Mouse (Mus musculus): Measurements from ENCODE around the gene Pla2g12a. TPM values are rescaled to one million over a fixed set of nuclear protein-coding genes. Genes with fewer than 3 reads are reported as not detected.

Gene Pla2g12a
- polyA plus RNA-seq, 1 experiment from 2014 or later, result 38.4 TPM

GRCm38 (mm10) chr3:129937848-129938247 is 59.4 kb downstream of the Pla2g12a start:
- WGBS, result 66% methylated on average over 3 of the region's 3 CpGs
- no peak for ATAC-seq

GRCm38 (mm10) chr3:129939058-129939457 is 60.7 kb downstream of the Pla2g12a start:
- Histone ChIP-seq H3K36me3 (ENCODE audit: control insufficient read depth, insufficient read depth, low read length) (no peaks in the 10 kb centered on the region), H3K9ac (ENCODE audit: low read depth, low read length) (no peak overlapping the region), H3K4me2 (ENCODE audit: low read length) (no peak overlapping the region), H3K27me3 (ENCODE audit: control insufficient read depth, insufficient read depth, low read depth, low read length) (no peaks in the 10 kb centered on the region), H3K9me3 (replicated peaks; ENCODE audit: control insufficient read depth, low read length, poor library complexity, severe bottlenecking) (no peaks in the 10 kb centered on the region), H3K4me3 (ENCODE audit: low read depth, low read length) (no peak overlapping the region), H3K27ac (ENCODE audit: low read length) (no peak overlapping the region), H3K4me1 (ENCODE audit: control insufficient read depth, insufficient read depth, low read length) (no peaks in the 10 kb centered on the region)
- WGBS, result 48% methylated on average over 7 of the region's 7 CpGs
- ATAC-seq, result no peak

More at GRCm38 (mm10) chr3:129937848-129938247, 59.4 kb downstream of the Pla2g12a start:
- H3K27me3 ChIP-seq (ENCODE audit: control insufficient read depth, insufficient read depth, low read depth, low read length), result no peaks in the 10 kb centered on the region
- H3K4me1 ChIP-seq (ENCODE audit: control insufficient read depth, insufficient read depth, low read length), result no peaks in the 10 kb centered on the region
- no peak overlapping the region for H3K27ac ChIP-seq (ENCODE audit: low read length)
- H3K9me3 ChIP-seq (replicated peaks; ENCODE audit: control insufficient read depth, low read length, poor library complexity, severe bottlenecking), result no peaks in the 10 kb centered on the region
- H3K4me2 ChIP-seq (ENCODE audit: low read length), result no peak overlapping the region
- H3K9ac ChIP-seq (ENCODE audit: low read depth, low read length), result no peak overlapping the region
- H3K36me3 ChIP-seq (ENCODE audit: control insufficient read depth, insufficient read depth, low read length), result no peaks in the 10 kb centered on the region
- no peak overlapping the region for H3K4me3 ChIP-seq (ENCODE audit: low read depth, low read length)

GRCm38 (mm10) chr3:129940780-129941179 is 62.4 kb downstream of the Pla2g12a start:
- Histone ChIP-seq H3K4me1 (ENCODE audit: control insufficient read depth, insufficient read depth, low read length) (no peaks in the 10 kb centered on the region), H3K27ac (ENCODE audit: low read length) (no peak overlapping the region), H3K9me3 (replicated peaks; ENCODE audit: control insufficient read depth, low read length, poor library complexity, severe bottlenecking) (no peaks in the 10 kb centered on the region), H3K4me2 (ENCODE audit: low read length) (no peak overlapping the region), H3K36me3 (ENCODE audit: control insufficient read depth, insufficient read depth, low read length) (no peaks in the 10 kb centered on the region), H3K4me3 (ENCODE audit: low read depth, low read length) (no peak overlapping the region), H3K9ac (ENCODE audit: low read depth, low read length) (no peak overlapping the region), H3K27me3 (ENCODE audit: control insufficient read depth, insufficient read depth, low read depth, low read length) (no peaks in the 10 kb centered on the region)
- 90% methylated on average over 2 of the region's 2 CpGs for WGBS
- no peak for ATAC-seq

DNA sequence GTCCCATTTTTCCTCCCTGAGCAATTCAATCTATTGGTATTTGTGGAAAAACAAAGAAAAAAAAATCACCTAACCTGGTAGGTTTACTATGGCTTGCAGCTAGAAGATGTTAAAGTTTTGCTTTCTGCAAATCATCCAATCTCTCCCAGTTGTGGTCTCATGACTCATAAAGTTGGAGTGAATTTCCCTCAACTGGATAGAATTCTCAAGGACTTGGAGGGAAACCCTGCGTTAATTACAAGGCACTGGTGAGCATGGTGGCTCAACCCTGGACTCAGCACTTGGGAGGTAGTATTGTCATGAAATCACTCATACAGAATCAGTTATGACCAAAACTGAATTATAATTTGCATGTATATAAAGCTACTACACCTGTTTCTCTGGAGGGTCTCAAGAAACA is 62.9 kb downstream of the Pla2g12a start:
- Histone ChIP-seq H3K9me3 (replicated peaks; ENCODE audit: control insufficient read depth, low read length, poor library complexity, severe bottlenecking) (no peaks in the 10 kb centered on the region), H3K27ac (ENCODE audit: low read length) (no peak overlapping the region), H3K36me3 (ENCODE audit: control insufficient read depth, insufficient read depth, low read length) (no peaks in the 10 kb centered on the region), H3K27me3 (ENCODE audit: control insufficient read depth, insufficient read depth, low read depth, low read length) (no peaks in the 10 kb centered on the region), H3K4me2 (ENCODE audit: low read length) (no peak overlapping the region), H3K4me3 (ENCODE audit: low read depth, low read length) (no peak overlapping the region), H3K4me1 (ENCODE audit: control insufficient read depth, insufficient read depth, low read length) (no peaks in the 10 kb centered on the region), H3K9ac (ENCODE audit: low read depth, low read length) (no peak overlapping the region)
- 100% methylated on average over 1 of the region's 1 CpGs for WGBS
- no peak for ATAC-seq

DNA sequence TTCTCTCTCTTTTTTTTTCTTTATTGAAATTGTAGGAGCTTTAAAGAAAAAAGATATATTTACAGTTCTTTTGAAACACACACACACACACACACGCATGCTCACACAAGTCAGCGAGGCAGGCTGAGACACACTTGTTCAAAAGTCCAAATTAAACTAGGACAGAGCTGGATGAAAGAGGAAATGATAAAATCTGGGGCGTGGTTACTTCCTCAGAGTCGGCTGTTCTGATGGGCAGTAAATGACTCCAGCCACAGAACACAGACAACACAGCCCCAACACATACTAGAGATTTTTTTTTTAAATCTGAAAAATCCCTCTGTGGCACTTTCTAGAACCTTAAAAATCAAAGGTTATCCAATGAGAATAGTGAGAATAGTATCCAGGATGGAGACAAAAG is 65.4 kb downstream of the Pla2g12a start:
- no peaks in the 10 kb centered on the region for H3K9me3 ChIP-seq (replicated peaks; ENCODE audit: control insufficient read depth, low read length, poor library complexity, severe bottlenecking)
- no peaks in the 10 kb centered on the region for H3K27me3 ChIP-seq (ENCODE audit: control insufficient read depth, insufficient read depth, low read depth, low read length)
- H3K4me2 ChIP-seq (ENCODE audit: low read length), result no peak overlapping the region
- no peak overlapping the region for H3K9ac ChIP-seq (ENCODE audit: low read depth, low read length)
- ATAC-seq, result no peak
- H3K27ac ChIP-seq (ENCODE audit: low read length), result no peak overlapping the region
- H3K4me1 ChIP-seq (ENCODE audit: control insufficient read depth, insufficient read depth, low read length), result no peaks in the 10 kb centered on the region
- no peak overlapping the region for H3K4me3 ChIP-seq (ENCODE audit: low read depth, low read length)
- no peaks in the 10 kb centered on the region for H3K36me3 ChIP-seq (ENCODE audit: control insufficient read depth, insufficient read depth, low read length)
- WGBS, result 88% methylated on average over 4 of the region's 4 CpGs

Other genes with a start within 250 kb of the Pla2g12a start
- gene Egf, start 123.3 kb upstream of the Pla2g12a start, polyA plus RNA-seq (2015; fragmentation: Nextera tagmentation; extraction: Ambion mirVana), result 1.8 and 2.2 TPM in 2 replicates
- gene Lrit3, start 74.6 kb upstream of the Pla2g12a start, polyA plus RNA-seq (2015; fragmentation: Nextera tagmentation; extraction: Ambion mirVana), result not detected in 2 replicates
- gene Rrh, start 56.0 kb upstream of the Pla2g12a start, polyA plus RNA-seq (2015; fragmentation: Nextera tagmentation; extraction: Ambion mirVana), result 0.16 and 0.19 TPM in 2 replicates
- gene Gar1, start 47.2 kb upstream of the Pla2g12a start, polyA plus RNA-seq (2015; fragmentation: Nextera tagmentation; extraction: Ambion mirVana), result 34.7 and 34.9 TPM in 2 replicates
- 0.39 and 0.45 TPM in 2 replicates for gene Cfi, start 42.7 kb upstream of the Pla2g12a start, polyA plus RNA-seq (2015; fragmentation: Nextera tagmentation; extraction: Ambion mirVana)
- gene Casp6, start 22.8 kb downstream of the Pla2g12a start, polyA plus RNA-seq (2015; fragmentation: Nextera tagmentation; extraction: Ambion mirVana), result 16.5 and 17.5 TPM in 2 replicates
- 4.6 and 7.3 TPM in 2 replicates for gene Mcub, start 91.6 kb downstream of the Pla2g12a start, polyA plus RNA-seq (2015; fragmentation: Nextera tagmentation; extraction: Ambion mirVana)
- 31.0 and 32.9 TPM in 2 replicates for gene Sec24b, start 182.9 kb downstream of the Pla2g12a start, polyA plus RNA-seq (2015; fragmentation: Nextera tagmentation; extraction: Ambion mirVana)